Mouse (Mus musculus) kidney, embryonic 15.5 days (tissue): ENCODE measurements around the gene Pald1. TPM values are rescaled to one million over a fixed set of nuclear protein-coding genes. Genes with fewer than 3 reads are reported as not detected.

Experiments
- ATAC-seq: fragments of 200-750 bp; cut with Nextera tagmentation; replicated peaks from 2 replicates; pipeline ENCODE4 v1.8.0; 2017; ENCODE audit warnings: moderate TSS enrichment; ENCODE audit not compliant: low FRiP score
- H3K27ac ChIP-seq: fragments of 300-500 bp; sonication (generic); 2 replicates; pipeline ENCODE4 v1.5.1; 2015; ENCODE audit warnings: mild to moderate bottlenecking, inconsistent platforms
- H3K27me3 ChIP-seq: fragments of 300-500 bp; sonication (generic); 2 replicates; pipeline ENCODE4 v1.6.1; 2015; ENCODE audit warnings: inconsistent platforms
- H3K36me3 ChIP-seq: fragments of 300-500 bp; sonication (generic); 2 replicates; pipeline ENCODE4 v1.6.1; 2015; ENCODE audit warnings: inconsistent platforms
- H3K4me1 ChIP-seq: fragments of 300-500 bp; sonication (generic); 2 replicates; pipeline ENCODE4 v1.6.1; 2015; ENCODE audit warnings: inconsistent platforms
- H3K4me2 ChIP-seq: fragments of 300-500 bp; sonication (generic); 2 replicates; pipeline ENCODE4 v1.6.1; 2015; ENCODE audit warnings: moderate library complexity, mild to moderate bottlenecking, inconsistent platforms
- H3K4me3 ChIP-seq: fragments of 300-500 bp; sonication (generic); replicated peaks from 2 replicates; pipeline ENCODE4 v1.5.1; 2015; ENCODE audit warnings: mild to moderate bottlenecking, inconsistent platforms
- H3K9ac ChIP-seq: fragments of 300-500 bp; sonication (generic); 2 replicates; pipeline ENCODE4 v1.6.1; 2015; ENCODE audit warnings: mild to moderate bottlenecking, inconsistent platforms
- H3K9me3 ChIP-seq: fragments of 300-500 bp; sonication (generic); replicated peaks from 2 replicates; pipeline ENCODE4 v1.6.1; 2016; ENCODE audit warnings: inconsistent platforms
- WGBS: fragments of 180-500 bp; shearing (Covaris S2); methylation state at CpG from one replicate; pipeline ENCODE4 v1.1.7; 2015; ENCODE audit warnings: mixed read lengths; 5-methylcytosine and 5-hydroxymethylcytosine counted together
- polyA plus RNA-seq: library from polyadenylated mRNA; unstranded; fragments of >200 nt; fragmentation: Nextera tagmentation; extraction: Ambion mirVana; gene quantifications from 2 replicates; pipeline ENCODE4 v1.2.1, GENCODE M21; 2015

Gene Pald1
- polyA plus RNA-seq, 1 experiment from 2014 or later = 37.3 TPM

DNA sequence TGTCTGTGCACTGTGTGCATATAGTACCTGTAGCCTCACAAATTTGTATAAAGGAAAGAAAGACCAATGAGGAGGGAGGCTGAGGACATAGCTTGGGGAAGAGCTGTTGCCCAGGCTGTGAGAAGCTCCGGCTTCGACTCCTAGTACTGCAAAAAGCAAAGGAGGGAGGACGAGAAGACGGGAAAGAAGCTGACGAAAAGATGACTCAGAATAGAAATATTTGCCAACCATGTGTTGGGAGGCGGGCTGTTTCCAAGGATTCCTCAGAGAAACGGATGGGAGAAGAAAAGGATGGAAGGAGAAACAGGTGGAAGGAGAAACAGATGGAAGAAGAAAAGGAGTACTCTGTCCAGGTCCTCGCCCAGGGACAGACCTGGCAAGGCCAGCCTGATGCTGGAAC, 89.1 kb downstream of the Pald1 start:
- no peak overlapping the region for H3K4me2 ChIP-seq
- no peak for ATAC-seq

DNA sequence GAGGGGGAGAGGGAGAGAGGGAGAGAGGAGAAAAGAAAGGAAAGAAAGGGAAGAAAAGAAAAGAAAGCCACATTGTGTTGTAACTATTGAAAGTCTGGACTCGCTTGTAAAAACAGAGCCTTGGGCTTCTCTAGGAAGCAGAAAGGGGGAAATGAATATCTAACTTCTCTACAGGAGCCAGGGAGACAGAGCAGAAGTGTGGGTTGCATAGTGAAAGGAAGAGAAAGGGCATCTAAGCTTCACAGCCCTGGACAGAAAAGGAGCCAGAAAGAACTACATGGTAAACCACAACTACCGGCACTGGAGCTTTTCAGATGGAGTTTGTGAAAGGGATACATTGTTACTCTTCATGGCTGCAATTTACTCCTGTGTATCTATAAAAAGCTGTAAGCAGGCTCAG, 92.9 kb downstream of the Pald1 start:
- H3K9ac ChIP-seq = no peak overlapping the region
- ATAC-seq = no peak
- WGBS = 78% methylated on average over 2 of the region's 2 CpGs
- H3K4me1 ChIP-seq = peaks cover 17% of the 10 kb centered on the region
- H3K27me3 ChIP-seq = no peaks in the 10 kb centered on the region
- no peak overlapping the region for H3K27ac ChIP-seq
- H3K9me3 ChIP-seq = no peaks in the 10 kb centered on the region
- no peak overlapping the region for H3K4me2 ChIP-seq
- H3K4me3 ChIP-seq = no peak overlapping the region
- H3K36me3 ChIP-seq = no peaks in the 10 kb centered on the region

More for the DNA sequence above, 89.1 kb downstream of the Pald1 start:
- Histone ChIP-seq H3K9me3 (no peaks in the 10 kb centered on the region), H3K36me3 (no peaks in the 10 kb centered on the region), H3K4me1 (no peaks in the 10 kb centered on the region), H3K4me3 (no peak overlapping the region), H3K9ac (no peak overlapping the region), H3K27me3 (no peaks in the 10 kb centered on the region), H3K27ac (no peak overlapping the region)
- 74% methylated on average over 8 of the region's 8 CpGs for WGBS

DNA sequence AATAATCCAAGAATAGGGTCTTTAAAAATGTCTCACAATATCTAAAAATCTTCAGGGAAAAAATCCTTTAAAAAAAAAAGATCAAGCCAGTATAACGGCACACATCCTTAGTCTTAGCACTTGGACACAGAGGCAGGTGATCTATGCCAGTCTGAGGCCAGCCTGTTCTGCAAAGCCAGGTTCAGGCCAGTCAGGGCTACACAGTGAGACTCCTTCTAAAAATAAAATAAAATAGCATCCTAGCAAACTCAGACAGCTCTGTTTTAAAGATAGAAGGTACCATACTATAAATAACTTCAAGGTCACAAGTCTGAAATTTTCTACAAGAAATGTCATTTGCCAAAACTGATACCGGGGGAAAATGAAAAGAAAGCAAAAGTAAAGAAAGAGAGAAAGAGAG, 93.3 kb downstream of the Pald1 start:
- H3K9me3 ChIP-seq = no peaks in the 10 kb centered on the region
- H3K36me3 ChIP-seq = no peaks in the 10 kb centered on the region
- no peaks in the 10 kb centered on the region for H3K27me3 ChIP-seq
- WGBS = 75% methylated on average over 2 of the region's 2 CpGs
- H3K4me3 ChIP-seq = no peak overlapping the region
- H3K4me2 ChIP-seq = no peak overlapping the region
- no peak for ATAC-seq
- no peak overlapping the region for H3K27ac ChIP-seq
- peaks cover 21% of the 10 kb centered on the region for H3K4me1 ChIP-seq
- no peak overlapping the region for H3K9ac ChIP-seq

DNA sequence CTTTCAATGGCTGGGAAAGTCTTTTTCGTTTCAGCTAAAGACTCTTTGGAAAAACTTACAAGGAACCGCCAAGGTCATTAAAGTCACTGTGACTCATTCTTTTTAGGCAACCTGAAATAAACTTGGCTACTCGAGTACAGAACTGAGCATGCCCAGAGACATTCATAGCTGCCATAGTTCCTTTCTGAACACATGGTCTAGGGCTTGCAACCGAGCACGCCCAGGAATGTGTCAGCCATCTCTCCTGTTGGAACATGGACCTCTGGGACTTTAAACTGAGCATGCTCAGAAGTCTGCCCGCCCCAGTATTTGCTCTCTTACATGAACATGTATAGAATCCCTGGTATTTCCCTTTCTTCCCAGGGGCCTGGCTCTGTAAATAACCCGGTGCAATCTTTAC, 97.1 kb downstream of the Pald1 start:
- H3K27ac ChIP-seq = peak overlapping the region; percentile 76
- H3K4me3 ChIP-seq = no peak overlapping the region
- H3K27me3 ChIP-seq = no peaks in the 10 kb centered on the region
- no peaks in the 10 kb centered on the region for H3K36me3 ChIP-seq
- no peak overlapping the region for H3K9ac ChIP-seq
- H3K4me1 ChIP-seq = peaks cover 23% of the 10 kb centered on the region
- no peaks in the 10 kb centered on the region for H3K9me3 ChIP-seq
- 0 out of 2 replicates have a peak, but pooled peaks have one; percentile 28 for ATAC-seq
- no peak overlapping the region for H3K4me2 ChIP-seq
- 57% methylated on average over 7 of the region's 7 CpGs for WGBS

DNA sequence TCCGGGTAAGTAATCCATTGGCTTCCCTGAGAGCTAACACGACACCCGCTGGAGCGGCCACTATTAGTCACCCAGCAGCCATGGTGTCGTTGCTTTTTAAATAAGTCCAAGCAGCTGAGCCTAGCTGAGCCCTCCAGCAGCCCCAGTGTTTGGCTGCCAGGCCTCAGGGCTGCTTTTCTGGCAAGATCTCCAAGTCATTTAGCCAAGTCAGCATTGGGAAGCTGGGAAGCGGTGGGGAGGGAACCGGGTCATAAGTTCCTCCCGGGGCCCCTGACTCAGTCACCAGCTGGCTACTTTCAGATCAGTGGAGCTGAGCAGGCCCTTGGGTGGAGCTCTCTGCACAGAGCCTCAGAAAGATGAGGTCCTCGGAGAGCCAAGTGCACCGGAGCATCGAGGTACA, 98.1 kb downstream of the Pald1 start:
- Histone ChIP-seq H3K4me2 (0 out of 2 replicates have a peak overlapping the region, but pooled peaks have one; percentile 3), H3K27me3 (no peaks in the 10 kb centered on the region), H3K36me3 (no peaks in the 10 kb centered on the region), H3K9me3 (no peaks in the 10 kb centered on the region), H3K4me1 (peaks cover 23% of the 10 kb centered on the region), H3K4me3 (no peak overlapping the region), H3K9ac (no peak overlapping the region), H3K27ac (peak overlapping the region; percentile 76)
- peak; percentile 63 for ATAC-seq
- 52% methylated on average over 11 of the region's 11 CpGs for WGBS

DNA sequence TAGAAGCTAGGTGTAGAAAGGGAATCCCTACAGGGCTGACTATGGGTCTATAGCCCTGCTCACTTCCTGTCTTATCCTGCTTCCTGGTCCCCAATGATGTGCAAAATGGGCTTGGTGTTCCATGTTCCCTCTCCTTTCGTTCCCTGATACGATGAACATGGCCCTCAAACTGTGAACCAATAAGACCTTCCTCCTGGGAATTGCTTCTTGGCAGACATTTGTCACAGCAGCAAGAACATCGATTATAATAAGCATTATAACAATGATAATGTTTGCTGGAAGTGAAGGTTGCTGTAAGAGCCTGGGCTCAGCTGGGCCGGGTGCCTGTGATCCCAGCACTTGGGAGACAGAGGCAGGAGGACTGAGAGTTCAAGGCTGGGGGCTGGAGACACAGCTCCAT, 99.0 kb downstream of the Pald1 start:
- H3K4me1 ChIP-seq = peaks cover 23% of the 10 kb centered on the region
- H3K9me3 ChIP-seq = no peaks in the 10 kb centered on the region
- no peak for ATAC-seq
- no peak overlapping the region for H3K27ac ChIP-seq
- H3K36me3 ChIP-seq = no peaks in the 10 kb centered on the region
- no peak overlapping the region for H3K9ac ChIP-seq
- H3K27me3 ChIP-seq = no peaks in the 10 kb centered on the region
- WGBS = 86% methylated on average over 4 of the region's 4 CpGs
- H3K4me2 ChIP-seq = no peak overlapping the region
- H3K4me3 ChIP-seq = no peak overlapping the region

DNA sequence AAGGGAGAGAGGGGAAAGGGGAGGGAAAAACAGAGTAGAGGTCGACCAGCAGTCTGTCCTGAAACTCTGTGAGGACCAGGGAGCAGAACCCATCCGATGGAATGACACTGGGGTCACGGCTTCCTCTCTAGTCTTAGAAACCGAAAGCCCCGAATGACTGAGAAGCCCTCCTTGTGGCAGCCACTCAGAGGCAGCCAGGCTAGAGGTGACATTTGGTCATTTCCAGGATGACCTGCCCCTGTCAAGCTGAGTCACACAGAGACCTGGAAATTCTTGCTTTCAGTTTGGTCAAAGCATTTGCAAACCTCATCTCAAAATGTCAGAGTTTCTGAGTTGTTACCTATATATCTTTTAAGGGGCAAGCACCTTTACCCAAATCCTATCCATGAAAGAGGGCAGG, 102.2 kb downstream of the Pald1 start:
- H3K9me3 ChIP-seq = no peaks in the 10 kb centered on the region
- no peak for ATAC-seq
- H3K27ac ChIP-seq = no peak overlapping the region
- no peaks in the 10 kb centered on the region for H3K27me3 ChIP-seq
- H3K9ac ChIP-seq = no peak overlapping the region
- peaks cover 23% of the 10 kb centered on the region for H3K4me1 ChIP-seq
- WGBS = 73% methylated on average over 5 of the region's 5 CpGs
- no peaks in the 10 kb centered on the region for H3K36me3 ChIP-seq
- no peak overlapping the region for H3K4me3 ChIP-seq
- H3K4me2 ChIP-seq = no peak overlapping the region

DNA sequence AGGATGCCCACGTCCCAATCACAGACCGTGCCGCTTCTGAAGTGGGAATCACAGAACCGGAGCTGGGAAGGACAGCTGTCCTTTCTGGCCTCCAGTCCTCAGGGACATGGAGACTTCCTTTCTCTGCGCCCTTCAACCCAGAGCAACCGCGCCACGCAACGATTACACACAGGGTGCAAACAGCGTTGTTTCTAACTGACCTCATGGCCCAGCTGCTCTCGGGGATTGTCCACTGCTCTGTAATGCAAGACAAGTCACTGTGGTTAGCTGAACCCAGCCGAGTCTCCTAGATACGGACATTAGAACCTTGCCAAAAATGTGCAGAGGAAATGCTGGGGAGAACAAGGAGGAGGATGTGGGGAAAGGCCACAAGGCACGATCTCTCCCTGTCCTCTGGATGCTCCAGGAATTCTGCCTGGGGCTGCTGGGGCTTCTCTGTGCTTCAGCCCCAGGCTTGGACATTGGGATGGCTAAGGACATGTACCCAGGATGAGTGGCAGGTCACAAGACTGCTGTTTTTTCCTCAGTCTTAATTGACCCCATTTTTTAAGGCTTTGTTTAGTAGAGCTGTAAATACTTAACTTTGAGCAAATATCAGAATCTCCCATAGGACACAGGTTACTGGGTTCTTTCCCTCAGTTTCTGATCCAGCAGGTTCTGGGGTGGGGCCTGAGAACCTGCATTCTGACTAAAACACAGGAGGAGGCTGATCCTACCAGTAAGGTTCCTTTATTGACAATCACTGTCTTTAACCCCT, 105.2 kb downstream of the Pald1 start:
- H3K4me3 ChIP-seq = no peak overlapping the region
- H3K27me3 ChIP-seq = peaks cover 11% of the 10 kb centered on the region
- 49% methylated on average over 14 of the region's 14 CpGs for WGBS
- H3K9me3 ChIP-seq = no peaks in the 10 kb centered on the region
- H3K36me3 ChIP-seq = no peaks in the 10 kb centered on the region
- ATAC-seq = no peak
- H3K27ac ChIP-seq = peak overlapping the region; percentile 56; the same call in 1 of the 2 replicates
- no peak overlapping the region for H3K4me2 ChIP-seq
- peaks cover 29% of the 10 kb centered on the region for H3K4me1 ChIP-seq
- no peak overlapping the region for H3K9ac ChIP-seq

DNA sequence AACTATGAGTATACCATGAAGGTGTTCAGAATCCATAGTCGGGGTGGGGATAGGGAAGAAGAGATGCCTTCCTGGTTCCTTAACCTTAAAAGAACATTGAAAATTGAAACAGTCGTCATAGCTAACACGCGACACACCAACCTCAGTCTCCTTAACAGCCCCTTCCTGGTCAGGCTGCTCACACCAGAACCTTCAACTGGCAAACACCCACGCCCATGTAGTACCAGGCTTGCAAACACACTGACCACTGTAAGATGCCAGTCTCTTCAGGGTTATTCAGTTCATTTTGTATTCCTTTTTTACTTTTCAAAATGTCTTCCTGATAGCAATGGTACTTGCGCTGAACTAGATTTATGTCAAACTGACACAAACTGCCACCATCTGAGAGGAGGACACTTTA, 106.3 kb downstream of the Pald1 start:
- Histone ChIP-seq H3K27me3 (peaks cover 16% of the 10 kb centered on the region), H3K4me1 (peaks cover 39% of the 10 kb centered on the region), H3K4me3 (no peak overlapping the region), H3K27ac (no peak overlapping the region), H3K9ac (no peak overlapping the region), H3K4me2 (no peak overlapping the region), H3K9me3 (no peaks in the 10 kb centered on the region), H3K36me3 (no peaks in the 10 kb centered on the region)
- ATAC-seq = no peak
- 92% methylated on average over 6 of the region's 6 CpGs for WGBS

DNA sequence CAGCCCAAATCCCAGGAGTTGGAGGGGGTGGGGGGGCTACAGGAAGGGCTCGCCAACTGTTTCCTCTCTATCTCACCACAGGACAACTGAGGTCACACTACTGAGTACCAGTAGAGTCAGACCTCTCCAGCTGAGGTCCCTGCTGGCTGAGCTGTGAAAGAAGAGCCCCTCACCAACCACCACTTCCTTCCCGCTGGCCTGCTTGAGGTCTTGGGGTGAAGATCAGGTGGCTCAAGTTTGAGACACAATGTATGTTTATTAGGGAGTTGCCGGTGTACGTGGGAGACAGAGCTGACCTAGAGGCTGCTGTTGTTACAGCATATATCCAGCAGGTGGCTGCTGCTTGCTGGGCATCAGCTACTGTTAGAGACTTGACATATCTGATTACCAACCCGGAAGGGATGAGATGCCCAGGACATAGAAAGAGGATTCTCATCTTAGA, 107.6 kb downstream of the Pald1 start:
- peaks cover 43% of the 10 kb centered on the region for H3K4me1 ChIP-seq
- peak overlapping the region; percentile 19 for H3K4me2 ChIP-seq
- no peak overlapping the region for H3K9ac ChIP-seq
- H3K27me3 ChIP-seq = peaks cover 20% of the 10 kb centered on the region
- whole genome bisulfite sequencing = 2% methylated on average over 5 of the region's 5 CpGs
- H3K36me3 ChIP-seq = no peaks in the 10 kb centered on the region
- no peak overlapping the region for H3K4me3 ChIP-seq
- peak; percentile 34 for ATAC-seq
- H3K27ac ChIP-seq = no peak overlapping the region
- no peaks in the 10 kb centered on the region for H3K9me3 ChIP-seq

DNA sequence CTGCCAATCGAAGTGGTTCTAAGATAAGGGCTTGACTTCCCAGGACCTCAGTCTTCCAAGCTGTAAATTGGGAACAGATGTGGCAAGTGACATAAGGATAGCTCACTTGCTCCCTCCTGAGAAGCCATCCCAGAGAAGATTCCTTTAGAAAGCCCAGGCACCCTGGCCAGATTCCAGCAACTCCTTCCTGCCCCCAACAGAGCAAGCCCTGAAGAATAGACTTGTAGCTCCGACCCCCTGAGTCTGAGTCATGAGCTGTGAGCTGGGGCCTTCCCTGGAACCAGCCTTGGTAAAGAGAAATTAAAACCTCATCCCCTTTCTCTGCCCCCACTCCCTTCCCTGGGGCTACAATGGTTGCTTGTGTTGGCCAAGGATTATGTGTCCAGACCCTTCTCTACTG, 108.8 kb downstream of the Pald1 start:
- no peaks in the 10 kb centered on the region for H3K9me3 ChIP-seq
- WGBS = 62% methylated on average over 2 of the region's 2 CpGs
- no peak overlapping the region for H3K4me3 ChIP-seq
- no peak for ATAC-seq
- no peak overlapping the region for H3K9ac ChIP-seq
- peaks cover 43% of the 10 kb centered on the region for H3K4me1 ChIP-seq
- no peak overlapping the region for H3K27ac ChIP-seq
- H3K27me3 ChIP-seq = peaks cover 20% of the 10 kb centered on the region
- H3K36me3 ChIP-seq = no peaks in the 10 kb centered on the region
- H3K4me2 ChIP-seq = no peak overlapping the region

DNA sequence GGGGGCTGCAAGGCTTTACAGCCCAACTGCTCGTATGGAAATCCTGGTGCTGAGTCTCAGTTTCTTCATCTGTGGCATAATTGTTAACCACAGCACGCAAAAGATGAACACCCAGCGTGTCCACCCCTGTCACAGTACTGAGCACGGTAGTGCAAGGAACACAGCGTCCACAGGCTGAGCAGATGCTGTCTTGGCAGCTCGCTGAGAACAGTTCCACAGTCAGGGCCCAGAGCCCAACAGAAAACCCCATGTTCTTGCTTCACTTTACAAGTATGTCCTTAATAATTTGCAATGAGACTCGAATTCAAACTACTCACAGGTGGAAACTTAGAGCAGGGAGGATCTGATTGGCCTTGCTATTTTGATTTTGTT, 109.5 kb downstream of the Pald1 start:
- Histone ChIP-seq H3K27me3 (peaks cover 20% of the 10 kb centered on the region), H3K36me3 (no peaks in the 10 kb centered on the region), H3K4me1 (peaks cover 43% of the 10 kb centered on the region), H3K27ac (peak overlapping the region; percentile 41; the same call in 1 of the 2 replicates), H3K9ac (no peak overlapping the region), H3K4me2 (peak overlapping the region; percentile 96), H3K9me3 (no peaks in the 10 kb centered on the region), H3K4me3 (peak overlapping the region; percentile 60)
- 56% methylated on average over 7 of the region's 7 CpGs for WGBS
- ATAC-seq = no peak
